Mouse (Mus musculus) neural tube, embryonic 13.5 days (tissue): ENCODE data around the gene Cmtm4. TPM values are rescaled to one million over a fixed set of nuclear protein-coding genes. Genes with fewer than 3 reads are reported as not detected.

Experiments used
- ATAC-seq: fragments of 200-750 bp; cut with Nextera tagmentation; 2 replicates; pipeline ENCODE4 v1.8.0; 2017; ENCODE audit warnings: low read depth, mild to moderate bottlenecking, moderate TSS enrichment, moderate library complexity
- H3K27ac ChIP-seq: fragments of 300-500 bp; sonication (generic); replicated peaks from 2 replicates; pipeline ENCODE4 v1.5.1; 2015; ENCODE audit warnings: moderate library complexity, mild to moderate bottlenecking, inconsistent platforms
- H3K27me3 ChIP-seq: fragments of 300-500 bp; sonication (generic); 2 replicates; pipeline ENCODE4 v1.6.1; 2015; ENCODE audit warnings: mild to moderate bottlenecking, inconsistent platforms
- H3K36me3 ChIP-seq: fragments of 300-500 bp; sonication (generic); 2 replicates; pipeline ENCODE4 v1.6.1; 2015; ENCODE audit warnings: mild to moderate bottlenecking, inconsistent platforms
- H3K4me1 ChIP-seq: fragments of 300-500 bp; sonication (generic); replicated peaks from 2 replicates; pipeline ENCODE4 v1.6.1; 2015; ENCODE audit warnings: inconsistent platforms
- H3K4me2 ChIP-seq: fragments of 300-500 bp; sonication (generic); 2 replicates; pipeline ENCODE4 v1.6.1; 2015; ENCODE audit warnings: inconsistent platforms, mild to moderate bottlenecking, moderate library complexity
- H3K4me3 ChIP-seq: fragments of 300-500 bp; sonication (generic); 2 replicates; pipeline ENCODE4 v1.5.1; 2015; ENCODE audit warnings: mild to moderate bottlenecking, inconsistent platforms
- H3K9ac ChIP-seq: fragments of 300-500 bp; sonication (generic); 2 replicates; pipeline ENCODE4 v1.6.1; 2015; ENCODE audit warnings: moderate library complexity, mild to moderate bottlenecking, inconsistent platforms
- H3K9me3 ChIP-seq: fragments of 300-500 bp; sonication (generic); 2 replicates; pipeline ENCODE4 v1.6.1; 2016; ENCODE audit warnings: inconsistent platforms
- WGBS: fragments of 180-500 bp; shearing (Covaris S2); methylation state at CpG from one replicate; pipeline ENCODE4 v1.1.7; 2015; 5-methylcytosine and 5-hydroxymethylcytosine counted together
- polyA plus RNA-seq: library from polyadenylated mRNA; unstranded; fragments of >200 nt; fragmentation: Nextera tagmentation; extraction: Ambion mirVana; gene quantifications from 2 replicates; pipeline ENCODE4 v1.2.1, GENCODE M21; 2015

The Cmtm4 gene
- polyA plus RNA-seq, 1 experiment from 2014 or later = 1.6 TPM

DNA sequence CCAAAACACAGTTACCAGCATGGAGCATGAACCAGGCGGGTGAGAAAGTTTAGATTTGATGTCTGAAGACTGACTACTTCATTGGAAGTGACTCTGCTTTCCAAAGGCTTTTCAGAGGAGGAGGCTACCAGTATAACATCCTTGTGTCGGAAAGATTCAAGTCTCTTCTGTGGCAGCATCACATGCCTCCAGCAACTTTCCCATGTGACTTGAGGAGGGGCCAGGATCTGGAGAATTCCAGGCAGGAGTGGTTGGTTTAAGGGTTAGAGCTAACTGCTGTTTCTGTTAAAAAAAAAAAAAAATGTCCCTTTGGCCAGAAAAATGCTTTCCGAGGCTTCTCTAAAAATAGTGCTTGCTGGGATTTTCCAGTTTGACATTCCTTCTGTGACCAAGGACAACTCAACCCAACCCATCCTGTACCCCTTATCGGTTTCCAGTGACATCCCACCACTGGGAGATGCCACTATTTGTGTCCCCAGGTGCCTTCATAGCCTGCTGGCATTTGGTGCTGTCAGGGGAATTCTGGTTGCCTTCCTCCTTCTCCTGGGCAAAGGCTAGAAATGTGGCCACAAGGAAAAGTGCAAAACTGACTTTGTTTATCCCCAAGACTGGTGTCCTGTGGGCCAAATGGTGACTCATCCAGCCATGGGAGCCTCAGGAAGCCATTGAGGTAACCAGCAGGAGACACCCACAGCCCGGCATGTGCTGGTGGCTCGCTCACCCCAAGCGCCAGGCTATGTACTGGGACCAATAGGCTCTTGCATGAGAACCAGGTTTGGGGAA, 12.9 kb upstream of the Cmtm4 start:
- Histone ChIP-seq H3K4me2 (no peak overlapping the region), H3K36me3 (no peaks in the 10 kb centered on the region), H3K27me3 (no peaks in the 10 kb centered on the region), H3K27ac (no peak overlapping the region), H3K9me3 (no peaks in the 10 kb centered on the region), H3K9ac (no peak overlapping the region), H3K4me1 (no peaks in the 10 kb centered on the region), H3K4me3 (no peak overlapping the region)
- no peak for ATAC-seq
- 89% methylated on average over 7 of the region's 7 CpGs for WGBS

DNA sequence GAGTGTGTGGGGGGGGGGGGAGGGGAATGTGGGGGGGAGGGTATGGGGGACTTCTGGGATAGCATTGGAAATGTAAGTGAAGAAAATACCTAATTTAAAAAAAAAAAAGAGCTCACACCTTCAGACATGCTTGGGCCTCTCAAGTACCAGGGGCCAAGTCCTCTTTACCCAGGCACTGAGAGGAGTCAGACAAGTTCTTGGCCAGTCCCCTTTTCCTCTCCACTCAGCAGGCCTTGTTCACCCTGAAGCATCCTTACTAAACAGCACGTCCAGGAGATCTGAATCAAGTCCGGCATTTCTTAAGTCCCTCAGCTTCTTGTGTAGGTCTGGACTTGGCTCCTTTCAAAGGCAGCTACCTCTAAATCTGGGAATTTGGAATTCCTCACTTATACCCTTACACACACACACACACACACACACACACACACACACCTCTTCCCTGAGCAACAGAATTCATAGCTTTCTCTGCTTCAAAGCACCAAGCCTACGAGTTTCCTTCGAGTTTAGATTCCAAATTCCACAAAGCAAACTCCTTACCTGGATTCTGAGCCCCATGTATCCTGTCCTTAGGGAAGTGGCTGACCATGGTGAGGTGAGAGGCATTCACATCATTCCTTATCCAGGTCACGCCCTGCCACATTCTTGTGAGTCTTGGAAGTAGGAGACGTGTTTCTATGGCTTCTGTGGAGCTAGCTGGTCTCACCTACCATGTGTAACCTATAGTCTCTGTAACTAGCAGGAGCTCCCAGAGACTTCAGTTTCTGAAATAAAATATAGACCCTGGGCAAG, 10.9 kb upstream of the Cmtm4 start:
- ATAC-seq = no peak

DNA sequence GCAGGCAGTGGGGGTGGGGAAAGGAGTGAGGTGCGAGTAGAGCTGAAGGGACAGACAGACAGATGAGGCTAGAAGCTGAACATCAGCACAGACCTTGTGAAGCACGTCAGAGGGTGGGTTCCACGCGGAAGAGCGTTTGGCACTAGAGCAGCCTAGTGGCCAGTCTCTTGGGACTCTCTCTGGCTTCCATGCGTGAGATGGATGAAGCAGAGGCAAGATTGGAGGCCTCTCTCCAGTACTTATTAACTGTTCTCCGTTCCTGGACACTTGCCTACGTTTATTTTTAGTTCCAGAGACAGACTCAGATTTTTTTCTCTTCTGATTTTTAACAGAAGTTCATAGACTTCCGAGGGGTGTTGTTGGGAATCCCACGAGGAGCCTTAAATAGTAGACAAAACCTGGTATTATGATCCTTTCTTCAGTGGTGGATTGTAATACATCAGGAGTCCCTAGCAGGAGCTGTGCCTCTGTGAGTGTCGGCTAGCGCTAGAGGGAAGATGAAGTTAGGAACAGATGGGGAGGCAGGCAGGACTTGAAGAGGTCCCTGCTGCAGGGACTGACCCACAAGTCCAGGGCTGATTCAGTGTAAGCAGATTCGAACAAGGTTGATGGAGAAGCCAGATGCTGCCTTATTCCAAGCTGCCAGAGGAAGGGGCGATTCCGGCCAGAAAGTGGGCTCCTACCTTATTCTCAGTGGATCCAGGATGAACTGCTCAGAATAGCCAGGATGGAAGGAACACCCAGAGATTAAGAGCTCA, 10.0 kb upstream of the Cmtm4 start:
- 77% methylated on average over 15 of the region's 15 CpGs for WGBS
- H3K27ac ChIP-seq = no peak overlapping the region
- H3K9ac ChIP-seq = no peak overlapping the region
- H3K4me3 ChIP-seq = no peak overlapping the region
- H3K9me3 ChIP-seq = no peaks in the 10 kb centered on the region
- H3K4me2 ChIP-seq = no peak overlapping the region
- H3K27me3 ChIP-seq = no peaks in the 10 kb centered on the region
- no peaks in the 10 kb centered on the region for H3K4me1 ChIP-seq
- no peaks in the 10 kb centered on the region for H3K36me3 ChIP-seq
- ATAC-seq = no peak

More for the DNA sequence above, 10.9 kb upstream of the Cmtm4 start:
- H3K9ac ChIP-seq = no peak overlapping the region
- no peaks in the 10 kb centered on the region for H3K4me1 ChIP-seq
- 91% methylated on average over 6 of the region's 6 CpGs for WGBS
- no peak overlapping the region for H3K27ac ChIP-seq
- no peaks in the 10 kb centered on the region for H3K27me3 ChIP-seq
- no peaks in the 10 kb centered on the region for H3K36me3 ChIP-seq
- no peaks in the 10 kb centered on the region for H3K9me3 ChIP-seq
- no peak overlapping the region for H3K4me3 ChIP-seq
- H3K4me2 ChIP-seq = no peak overlapping the region

DNA sequence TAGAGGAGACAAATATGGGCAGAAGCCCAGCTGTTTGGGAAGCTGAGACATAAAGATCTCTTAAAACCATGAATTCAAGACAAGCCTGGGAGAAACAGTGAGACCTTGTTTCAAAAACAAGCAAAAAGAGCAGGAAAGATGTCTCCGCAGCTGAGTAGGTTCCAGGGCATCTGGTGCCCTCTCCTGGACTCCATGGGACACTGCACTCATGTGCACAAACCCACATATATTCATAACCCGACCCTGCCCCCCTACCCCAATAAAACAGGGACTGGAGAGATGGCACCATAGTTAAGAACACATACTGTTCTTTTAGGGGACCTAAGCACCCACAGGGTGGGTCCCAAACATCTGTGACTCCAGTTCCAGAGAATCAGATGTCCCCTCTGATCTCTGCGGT, 8.0 kb upstream of the Cmtm4 start:
- ATAC-seq = no peak
- Histone ChIP-seq H3K9me3 (no peaks in the 10 kb centered on the region), H3K4me1 (no peaks in the 10 kb centered on the region), H3K4me3 (no peak overlapping the region), H3K27me3 (no peaks in the 10 kb centered on the region), H3K9ac (no peak overlapping the region), H3K36me3 (no peaks in the 10 kb centered on the region), H3K4me2 (no peak overlapping the region), H3K27ac (no peak overlapping the region)
- WGBS = 80% methylated on average over 3 of the region's 3 CpGs

DNA sequence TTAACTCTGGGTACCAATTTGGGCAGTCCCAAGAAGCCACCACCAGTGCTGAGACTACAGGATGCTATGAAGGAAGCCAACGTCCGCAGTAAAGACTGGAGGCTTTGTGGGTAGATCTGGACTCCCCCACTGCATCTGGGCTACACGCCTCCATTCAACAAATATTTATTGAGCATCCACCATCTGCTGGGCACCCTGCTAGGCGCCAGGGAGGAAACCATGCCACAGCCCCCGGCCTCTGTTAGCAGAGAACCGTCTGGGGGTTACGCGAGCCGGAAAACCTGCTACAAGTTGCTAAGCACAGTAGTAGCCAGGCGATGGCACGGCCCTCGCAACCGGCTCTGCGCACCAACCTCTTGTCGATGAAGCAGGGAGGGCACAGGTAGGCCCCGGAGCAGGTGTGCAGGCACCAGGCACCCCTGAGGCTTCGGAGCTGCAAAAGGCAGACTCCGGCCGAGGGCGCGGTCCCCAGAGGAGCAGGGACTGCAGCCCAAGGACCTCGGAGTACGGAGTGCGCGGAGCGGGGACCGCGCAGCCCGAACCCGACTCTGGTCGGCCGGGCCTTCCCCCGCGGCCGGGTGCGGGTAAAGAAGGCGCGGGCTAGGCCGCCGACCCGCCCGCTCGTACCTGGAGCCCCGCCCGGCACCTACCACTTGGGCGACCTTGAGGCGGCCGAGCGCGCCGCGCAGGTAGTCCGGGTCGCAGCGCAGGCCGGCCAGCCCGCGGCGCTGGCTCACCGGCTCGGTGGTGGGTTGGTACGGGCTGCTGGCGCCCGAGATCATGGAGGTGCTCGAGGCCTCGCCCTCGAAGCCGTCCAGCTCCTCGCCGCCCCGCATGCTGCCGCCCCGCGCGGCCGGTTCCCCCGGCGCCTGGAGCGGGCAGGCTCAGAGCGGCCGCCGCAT, 555 bp downstream of the Cmtm4 start:
- Histone ChIP-seq H3K27ac (peak overlapping the region; percentile 79), H3K4me3 (peak overlapping the region; percentile 85), H3K4me2 (peak overlapping the region; percentile 95), H3K9me3 (peaks cover 6% of the 10 kb centered on the region; the same call in 1 of the 2 replicates), H3K36me3 (no peaks in the 10 kb centered on the region), H3K4me1 (peaks cover 23% of the 10 kb centered on the region), H3K9ac (peak overlapping the region; percentile 89), H3K27me3 (no peaks in the 10 kb centered on the region)
- 1% methylated on average over 63 of the region's 82 CpGs for WGBS
- peak; percentile 83 for ATAC-seq

DNA sequence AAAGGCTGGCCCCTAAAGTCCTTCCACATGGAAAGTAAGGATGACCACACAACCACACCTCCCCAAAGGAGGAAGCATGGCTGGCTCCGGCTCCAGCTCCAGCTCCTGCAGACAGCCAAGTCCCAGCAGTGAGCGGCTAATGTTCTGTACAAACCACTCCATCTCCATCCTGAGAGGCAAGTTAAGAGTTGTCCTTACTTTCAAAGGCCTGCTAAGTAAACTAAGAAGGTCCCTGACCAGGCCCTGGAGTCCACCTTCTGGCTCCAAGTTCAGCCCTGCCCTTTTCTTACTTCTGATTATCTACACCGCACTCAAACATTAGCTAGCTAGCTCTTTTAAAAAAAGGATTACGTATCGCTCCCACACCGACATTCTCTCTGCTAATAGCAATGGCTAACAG, 1.8 kb downstream of the Cmtm4 start:
- Histone ChIP-seq H3K4me2 (peak overlapping the region; percentile 95), H3K4me1 (peaks cover 23% of the 10 kb centered on the region), H3K4me3 (peak overlapping the region; percentile 85; the same call in 1 of the 2 replicates), H3K36me3 (no peaks in the 10 kb centered on the region), H3K9me3 (peaks cover 6% of the 10 kb centered on the region; the same call in 1 of the 2 replicates), H3K9ac (peak overlapping the region; percentile 89; the same call in 1 of the 2 replicates), H3K27me3 (no peaks in the 10 kb centered on the region), H3K27ac (no peak overlapping the region)
- no peak for ATAC-seq
- WGBS = 93% methylated on average over 6 of the region's 6 CpGs

DNA sequence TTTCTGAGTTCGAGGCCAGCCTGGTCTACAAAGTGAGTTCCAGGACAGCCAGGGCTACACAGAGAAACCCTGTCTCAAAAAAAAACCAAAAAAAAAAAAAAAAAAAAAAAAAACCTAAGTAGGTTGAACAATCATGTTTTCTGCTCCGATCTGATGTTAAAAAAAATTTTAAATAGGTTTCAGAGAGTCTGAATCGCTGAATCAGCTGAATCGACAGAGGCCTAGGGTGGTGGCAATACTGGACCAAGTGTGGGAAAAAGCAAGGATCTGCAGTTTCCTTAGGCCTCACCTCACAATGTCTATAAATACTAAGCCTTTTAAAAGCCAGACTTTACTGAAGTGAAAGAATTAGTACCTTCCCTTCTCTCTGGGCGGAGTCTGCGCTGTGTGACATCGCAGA, 2.5 kb downstream of the Cmtm4 start:
- peaks cover 6% of the 10 kb centered on the region; the same call in 1 of the 2 replicates for H3K9me3 ChIP-seq

DNA sequence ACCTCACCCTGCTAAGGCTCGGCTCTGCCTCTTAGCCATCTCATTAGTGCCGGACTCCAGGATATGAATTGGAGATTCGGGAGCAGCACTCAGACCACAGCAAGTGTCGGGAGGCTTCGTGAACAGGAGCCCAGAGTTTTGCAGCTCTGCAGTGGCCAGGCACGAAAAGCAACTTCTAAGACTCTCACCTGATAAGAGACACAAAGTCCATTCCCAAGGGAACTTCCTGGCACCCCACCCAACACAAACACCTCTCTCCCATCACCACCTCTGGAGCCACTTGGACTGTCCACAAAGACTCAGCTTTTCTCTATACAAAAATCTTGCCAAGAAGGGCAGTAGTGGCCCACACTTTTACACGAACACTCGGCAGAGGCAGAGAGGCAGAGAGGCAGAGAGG, 5.4 kb downstream of the Cmtm4 start:
- Histone ChIP-seq H3K36me3 (no peaks in the 10 kb centered on the region), H3K4me2 (no peak overlapping the region), H3K27ac (no peak overlapping the region), H3K9me3 (no peaks in the 10 kb centered on the region), H3K4me1 (peaks cover 38% of the 10 kb centered on the region), H3K27me3 (no peaks in the 10 kb centered on the region), H3K9ac (no peak overlapping the region), H3K4me3 (no peak overlapping the region)
- ATAC-seq = no peak
- WGBS = 88% methylated on average over 8 of the region's 8 CpGs

More for the DNA sequence above, 2.5 kb downstream of the Cmtm4 start:
- Histone ChIP-seq H3K9ac (no peak overlapping the region), H3K4me3 (no peak overlapping the region), H3K36me3 (no peaks in the 10 kb centered on the region), H3K4me2 (peak overlapping the region; percentile 95; the same call in 1 of the 2 replicates), H3K27ac (no peak overlapping the region), H3K27me3 (no peaks in the 10 kb centered on the region), H3K4me1 (peaks cover 23% of the 10 kb centered on the region)
- WGBS = 93% methylated on average over 6 of the region's 7 CpGs
- ATAC-seq = no peak

DNA sequence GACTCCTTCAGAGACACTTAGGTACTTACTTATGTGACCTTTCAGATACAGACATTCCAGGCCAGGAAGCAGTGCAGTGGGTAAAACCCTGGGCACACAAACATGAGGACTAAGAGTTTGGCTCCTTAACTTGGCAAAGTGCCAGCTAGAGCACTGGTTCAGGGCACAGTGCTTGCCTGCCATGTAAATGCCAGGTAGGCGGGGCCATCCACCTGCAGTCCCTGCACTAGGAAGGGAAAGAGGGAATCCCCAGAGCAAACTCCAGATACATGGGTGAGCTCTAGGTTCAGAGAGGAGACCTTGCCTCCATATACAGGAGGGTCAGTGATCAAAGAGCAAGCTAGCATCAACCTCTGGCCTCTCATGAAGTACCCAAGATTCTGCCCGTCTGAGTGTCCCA, 7.6 kb downstream of the Cmtm4 start:
- Histone ChIP-seq H3K36me3 (no peaks in the 10 kb centered on the region), H3K4me1 (peaks cover 22% of the 10 kb centered on the region)

DNA sequence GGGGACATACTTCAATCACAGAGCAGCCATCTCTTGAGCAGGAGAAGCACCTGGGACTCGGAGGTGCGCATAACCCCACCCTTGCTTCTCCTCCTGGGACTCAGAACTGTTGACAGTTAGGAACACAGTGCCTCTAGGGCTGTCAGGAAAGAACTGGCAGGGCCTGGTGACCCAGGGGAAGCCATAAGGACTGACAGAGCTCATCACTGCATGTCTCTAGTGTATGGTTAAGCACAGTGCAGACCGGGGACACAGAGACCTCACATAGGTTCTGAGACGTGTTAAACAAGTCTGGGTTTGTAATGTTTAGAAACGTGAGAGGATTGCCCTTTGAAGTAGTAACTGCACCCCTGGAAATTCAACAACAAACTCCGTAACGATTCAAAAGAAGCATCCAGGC, 8.1 kb downstream of the Cmtm4 start:
- Histone ChIP-seq H3K9ac (no peak overlapping the region), H3K4me1 (peaks cover 26% of the 10 kb centered on the region), H3K9me3 (no peaks in the 10 kb centered on the region), H3K27me3 (no peaks in the 10 kb centered on the region), H3K4me2 (no peak overlapping the region), H3K36me3 (no peaks in the 10 kb centered on the region), H3K4me3 (no peak overlapping the region), H3K27ac (no peak overlapping the region)
- ATAC-seq = no peak
- 65% methylated on average over 7 of the region's 7 CpGs for WGBS

More for the DNA sequence above, 7.6 kb downstream of the Cmtm4 start:
- WGBS = 87% methylated on average over 2 of the region's 2 CpGs
- Histone ChIP-seq H3K27ac (no peak overlapping the region), H3K9me3 (no peaks in the 10 kb centered on the region), H3K4me2 (no peak overlapping the region), H3K9ac (no peak overlapping the region), H3K4me3 (no peak overlapping the region), H3K27me3 (no peaks in the 10 kb centered on the region)
- no peak; the same call in 1 of the 2 replicates for ATAC-seq

DNA sequence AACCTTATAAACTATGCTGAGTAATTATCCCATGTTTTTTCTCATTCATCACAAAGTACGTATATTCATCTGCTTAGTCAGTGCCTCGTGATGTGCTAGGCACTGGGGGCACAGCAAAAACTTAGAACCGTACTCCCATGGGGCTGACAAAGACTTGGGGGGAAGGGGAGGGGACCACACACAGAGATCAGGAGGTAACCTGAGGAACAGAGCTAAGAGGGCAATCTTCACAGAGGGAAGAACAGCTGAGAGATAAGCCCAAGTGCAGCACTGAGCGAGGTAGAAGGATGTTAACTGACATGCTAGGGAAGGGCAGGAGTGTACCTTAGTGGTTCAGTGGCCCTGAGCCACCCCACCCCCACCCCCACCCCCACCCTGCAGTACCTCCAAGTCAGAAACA, 8.9 kb downstream of the Cmtm4 start:
- Histone ChIP-seq H3K27ac (no peak overlapping the region), H3K9ac (no peak overlapping the region), H3K4me1 (peaks cover 34% of the 10 kb centered on the region), H3K9me3 (no peaks in the 10 kb centered on the region), H3K27me3 (no peaks in the 10 kb centered on the region), H3K4me3 (no peak overlapping the region), H3K36me3 (no peaks in the 10 kb centered on the region), H3K4me2 (no peak overlapping the region)
- no peak for ATAC-seq
- WGBS = 25% methylated on average over 4 of the region's 4 CpGs
